Comparison of ENCODE assay signal across 8 mouse cellular contexts in genomic region chr17:5890429-5890828, GRCm38 (mm10). TPM values are rescaled to one million over a fixed set of nuclear protein-coding genes. Genes with fewer than 3 reads are reported as not detected.
A peak's percentile ranks its signal among the peaks of the same experiment; 100 is the strongest.
DNase-seq lines count a peak whose midpoint lies in the region; ATAC-seq and TF ChIP-seq lines count a peak whose summit lies in the region.

No protein-coding gene starts in this region.

- H3K27ac ChIP-seq in forebrain, postnatal 0 days (ENCODE audit: low read depth, low read length) = no peak overlapping the region
- H3K27ac ChIP-seq in forebrain, embryonic 15.5 days (replicated peaks) = no peak overlapping the region
- H3K27ac ChIP-seq in heart, embryonic 10.5 days = no peak overlapping the region

- H3K9me3 ChIP-seq in forebrain, postnatal 0 days (ENCODE audit: low read length) = no peaks in the 10 kb centered on the region
- no peaks in the 10 kb centered on the region for H3K9me3 ChIP-seq in forebrain, embryonic 15.5 days
- no peaks in the 10 kb centered on the region for H3K9me3 ChIP-seq in heart, embryonic 10.5 days

- no peaks in the 10 kb centered on the region for H3K36me3 ChIP-seq in forebrain, postnatal 0 days (ENCODE audit: insufficient read depth)
- H3K36me3 ChIP-seq in forebrain, embryonic 15.5 days = no peaks in the 10 kb centered on the region
- H3K36me3 ChIP-seq in heart, embryonic 10.5 days = peaks cover 22% of the 10 kb centered on the region

- H3K4me1 ChIP-seq in forebrain, postnatal 0 days (ENCODE audit: insufficient read depth) = no peaks in the 10 kb centered on the region
- peaks cover 3% of the 10 kb centered on the region; the same call in 1 of the 2 replicates for H3K4me1 ChIP-seq in forebrain, embryonic 15.5 days
- peaks cover 53% of the 10 kb centered on the region for H3K4me1 ChIP-seq in heart, embryonic 10.5 days

- H3K4me2 ChIP-seq in forebrain, postnatal 0 days (ENCODE audit: low read depth) = no peak overlapping the region
- H3K4me2 ChIP-seq in forebrain, embryonic 15.5 days (replicated peaks) = no peak overlapping the region

- DNase-seq in forebrain, postnatal 0 days = peak; percentile 38
- DNase-seq in adrenal gland, adult (ENCODE audit: inconsistent age in 2 of 2, low spot score in 1 of 2) = peak; percentile 87 to 96
- peak; percentile 83 for DNase-seq in embryo, embryonic 10 days (ENCODE audit: low spot score)
- DNase-seq in heart, embryonic 10.5 days (ENCODE audit: low spot score) = peak; percentile 96
- DNase-seq in left cerebral cortex, adult 11 months (ENCODE audit: low spot score) = peak; percentile 51
- peak; percentile 75 to 92 for DNase-seq in spleen, postnatal 10 days (ENCODE audit: low spot score in 2 of 2)

- 48% methylated on average over 8 of the region's 8 CpGs for WGBS in forebrain, postnatal 0 days
- 52% methylated on average over 8 of the region's 8 CpGs for WGBS in forebrain, embryonic 15.5 days
- 19% methylated on average over 8 of the region's 8 CpGs for WGBS in heart, embryonic 10.5 days

- H3K27me3 ChIP-seq in forebrain, postnatal 0 days (ENCODE audit: insufficient read depth, low read length) = no peaks in the 10 kb centered on the region
- no peaks in the 10 kb centered on the region for H3K27me3 ChIP-seq in forebrain, embryonic 15.5 days
- no peaks in the 10 kb centered on the region for H3K27me3 ChIP-seq in heart, embryonic 10.5 days (ENCODE audit: insufficient read depth, poor library complexity, severe bottlenecking)

- peak; percentile 80 for TF ChIP-seq CTCF in forebrain, postnatal 0 days (IDR thresholded peaks at IDR 0.05; ENCODE audit: low read depth)

- no peak overlapping the region for H3K4me3 ChIP-seq in forebrain, postnatal 0 days (ENCODE audit: low read depth, low read length)
- H3K4me3 ChIP-seq in forebrain, embryonic 15.5 days = no peak overlapping the region
- no peak overlapping the region for H3K4me3 ChIP-seq in heart, embryonic 10.5 days

- ATAC-seq in forebrain, postnatal 0 days = no peak
- ATAC-seq in forebrain, embryonic 15.5 days (replicated peaks) = no peak
- peak; percentile 50 for ATAC-seq in megakaryocyte, adult 5-6 weeks (ENCODE audit: poor library complexity, severe bottlenecking)

- H3K9ac ChIP-seq in forebrain, postnatal 0 days = no peak overlapping the region
- no peak overlapping the region for H3K9ac ChIP-seq in forebrain, embryonic 15.5 days (replicated peaks)

RNA-seq across cellular contexts. Expression of gene Snx9, which starts 49.3 kb away (rescaled TPM):
- 7.6 and 8.7 TPM in 2 replicates for total RNA-seq in forebrain, postnatal 0 days (2014; rRNA removed)
- polyA plus RNA-seq in forebrain, postnatal 0 days (2015; fragmentation: Nextera tagmentation; extraction: Ambion mirVana) = 4.3 and 5.6 TPM in 2 replicates
- 5.9 and 6.9 TPM in 2 replicates for polyA plus RNA-seq in forebrain, embryonic 15.5 days (2015; fragmentation: Nextera tagmentation; extraction: Ambion mirVana)
- 22.6 and 26.5 TPM in 2 replicates for polyA plus RNA-seq in heart, embryonic 10.5 days (2016; fragmentation: Nextera tagmentation; extraction: Ambion mirVana)
- 51.4 and 51.8 TPM in 2 replicates for total RNA-seq in megakaryocyte, adult 5-6 weeks (2015)
- total RNA-seq in megakaryocyte, adult 5-6 weeks (2017) = 36.6 and 37.1 TPM in 2 replicates

RNA-seq across cellular contexts. Expression of gene Synj2, which starts 50.7 kb away (rescaled TPM):
- total RNA-seq in forebrain, postnatal 0 days (2014; rRNA removed) = 6.7 and 6.8 TPM in 2 replicates
- 1.8 and 3.6 TPM in 2 replicates for polyA plus RNA-seq in forebrain, postnatal 0 days (2015; fragmentation: Nextera tagmentation; extraction: Ambion mirVana)
- polyA plus RNA-seq in forebrain, embryonic 15.5 days (2015; fragmentation: Nextera tagmentation; extraction: Ambion mirVana) = 0.81 and 1.4 TPM in 2 replicates
- polyA plus RNA-seq in heart, embryonic 10.5 days (2016; fragmentation: Nextera tagmentation; extraction: Ambion mirVana) = 3.4 and 3.8 TPM in 2 replicates
- 3.5 and 3.6 TPM in 2 replicates for total RNA-seq in megakaryocyte, adult 5-6 weeks (2015)
- 4.2 and 5.1 TPM in 2 replicates for total RNA-seq in megakaryocyte, adult 5-6 weeks (2017)

Comparison
In these comparisons a context has a peak if more than half of its experiments do, and no peak if none do; other contexts are left out.
1. DNase-seq: peak in every context shown above with its lines; median percentile 96 in heart, embryonic 10.5 days; 92 in adrenal gland, adult; 84 in spleen, postnatal 10 days; 83 in embryo, embryonic 10 days; 51 in left cerebral cortex, adult 11 months; 38 in forebrain, postnatal 0 days.